Mouse (Mus musculus): ENCODE measurements around the gene Ggt1.

Gene Ggt1

DNA sequence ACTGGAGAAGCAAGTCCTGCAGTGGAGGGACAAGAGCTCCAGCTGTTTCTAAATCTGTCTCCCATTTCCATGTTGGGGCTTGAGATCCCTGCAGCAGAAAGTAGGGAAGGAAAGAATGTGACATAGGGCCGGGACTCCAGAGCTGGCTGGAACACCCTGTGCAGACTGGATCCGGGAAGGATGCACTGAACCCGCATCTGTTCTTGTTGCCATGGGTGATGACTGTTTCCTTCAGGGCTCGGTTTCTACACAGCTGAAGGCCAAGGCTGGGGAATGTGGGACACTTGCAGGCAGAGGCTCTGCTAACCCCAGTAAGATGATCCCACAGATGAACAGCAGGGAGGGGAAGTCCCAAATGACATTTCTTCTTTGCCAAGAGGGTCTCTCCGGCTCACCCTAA is 71.2 kb downstream of the Ggt1 start:
- no peak for DNase-seq (ENCODE audit: low spot score in 2 of 2)

DNA sequence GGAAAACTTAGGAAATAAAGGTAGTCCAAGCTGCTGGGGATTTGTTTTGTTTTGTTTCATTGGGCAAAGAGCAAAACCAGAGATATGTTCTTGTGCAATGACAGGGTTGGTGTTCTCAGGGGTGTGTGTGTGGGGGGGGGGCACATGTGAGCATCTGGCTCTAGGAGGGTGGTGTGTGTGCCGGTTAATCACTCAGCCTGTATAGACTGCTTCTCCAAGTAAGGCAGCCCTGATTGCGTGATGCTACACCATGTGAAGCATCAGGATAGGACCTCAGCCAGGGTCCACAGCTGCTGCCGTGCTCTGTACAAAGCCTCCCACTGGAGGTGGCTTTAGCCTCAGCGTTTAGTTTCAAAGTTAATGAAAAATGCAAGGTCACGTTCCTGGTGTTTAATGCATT is 71.6 kb downstream of the Ggt1 start:
- DNase-seq (ENCODE audit: low spot score in 2 of 2), result no peak

DNA sequence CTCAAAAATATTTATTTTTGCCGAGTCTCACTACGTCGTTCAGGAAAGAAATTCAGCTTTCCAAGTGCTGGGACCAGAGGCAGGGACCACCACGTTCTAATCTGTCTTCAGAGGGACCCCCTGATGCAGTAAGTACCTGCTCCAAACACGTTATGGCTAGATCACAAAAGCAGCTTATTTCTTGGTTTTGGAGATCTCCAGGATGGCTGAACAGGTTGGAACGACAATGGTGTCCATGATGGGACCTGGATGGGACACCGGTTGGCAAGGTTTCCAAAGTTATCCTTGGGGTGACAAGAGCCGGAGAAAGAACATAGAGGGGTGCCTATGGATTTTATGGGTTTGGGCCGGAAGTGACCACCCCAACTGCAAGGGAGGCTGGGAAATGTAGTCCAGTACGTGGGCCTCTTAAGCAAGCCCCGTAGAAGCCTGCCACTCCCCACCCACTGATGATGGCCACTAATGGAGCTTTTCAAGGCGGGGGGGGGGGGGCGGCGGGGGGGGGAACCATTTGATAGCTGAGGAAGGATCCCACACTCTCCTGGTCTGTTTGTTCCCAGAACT is 72.3 kb downstream of the Ggt1 start:
- DNase-seq (ENCODE audit: low spot score in 2 of 2), result no peak

DNA sequence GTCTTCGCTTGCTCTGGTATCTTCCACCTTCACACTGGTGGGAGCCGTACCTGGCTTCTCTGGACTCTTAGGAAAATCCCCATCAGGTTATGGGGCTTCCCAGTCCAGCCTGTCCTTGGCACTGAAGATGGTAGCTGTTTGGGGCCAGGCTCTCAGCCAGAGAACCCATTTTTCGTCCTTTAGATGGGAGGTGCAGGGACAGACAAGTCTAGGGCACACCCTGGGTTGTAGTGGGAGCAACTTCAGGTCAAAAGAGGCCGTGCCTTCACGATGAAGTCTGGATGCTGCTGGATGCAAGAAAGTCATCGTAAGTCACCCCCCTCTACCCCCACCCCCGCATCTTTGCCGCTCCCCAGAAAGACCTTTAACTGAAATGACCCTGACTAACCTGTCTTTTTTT is 73.2 kb downstream of the Ggt1 start:
- DNase-seq (ENCODE audit: low spot score in 2 of 2), result no peak

DNA sequence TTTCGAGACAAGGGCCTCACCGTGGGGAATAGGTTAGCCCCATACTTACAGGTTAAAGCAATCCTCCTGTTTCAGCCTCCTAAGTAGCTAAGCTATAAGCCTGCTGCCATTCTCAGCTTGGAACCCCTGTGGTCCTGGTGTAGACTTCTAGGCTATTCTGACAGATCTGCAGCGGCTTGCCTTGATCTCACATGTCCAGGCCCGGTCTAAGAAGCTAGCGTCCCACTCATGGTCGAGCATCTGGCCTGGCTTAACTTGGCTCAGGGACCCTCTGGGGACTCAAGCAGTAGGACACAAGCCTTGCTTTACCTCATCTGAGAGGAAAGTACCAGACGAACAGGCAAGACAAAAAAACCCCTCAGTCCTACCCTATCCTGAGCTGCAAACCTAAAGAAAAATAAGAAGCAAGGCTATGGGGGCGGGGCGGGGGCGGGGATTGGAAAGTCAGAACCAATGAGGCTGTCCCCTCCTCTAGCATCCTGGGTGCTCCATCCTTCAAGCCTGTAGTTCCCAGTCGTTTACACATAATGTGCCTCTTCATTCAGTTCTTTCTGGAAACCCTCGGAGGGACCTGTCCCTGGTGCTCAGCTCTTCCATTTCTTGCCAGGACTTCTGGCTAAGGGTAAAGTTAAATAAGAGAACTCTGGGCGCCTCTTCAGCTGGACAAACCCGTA is 73.8 kb downstream of the Ggt1 start:
- DNase-seq (ENCODE audit: low spot score in 2 of 2), result no peak

DNA sequence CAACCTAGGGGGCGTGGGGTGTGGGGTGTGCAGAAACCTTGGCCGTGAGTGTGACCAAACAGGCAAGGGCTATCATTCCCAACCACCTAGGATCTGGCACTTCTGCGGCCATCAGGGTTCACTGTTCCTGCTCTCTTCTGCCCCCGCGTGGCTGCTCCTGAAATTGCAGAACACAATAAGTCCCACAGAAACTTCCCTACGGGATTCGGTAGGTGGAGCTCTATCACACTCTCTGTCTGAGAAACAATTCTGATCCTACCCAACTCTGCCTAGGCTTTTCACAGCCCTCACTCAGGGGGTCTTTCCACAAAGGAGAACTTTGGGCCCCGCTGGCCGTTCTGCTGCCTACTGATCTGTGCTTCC is 74.3 kb downstream of the Ggt1 start:
- DNase-seq (ENCODE audit: low spot score in 2 of 2), result peak; percentile 79 to 92
